Mouse (Mus musculus) midbrain, embryonic 10.5 days (tissue): Measurements from ENCODE around the gene Map2. TPM values are rescaled to one million over a fixed set of nuclear protein-coding genes. Genes with fewer than 3 reads are reported as not detected.
A peak's percentile ranks its signal among the peaks of the same experiment; 100 is the strongest.

Experiments
- DNase-seq: peaks from one replicate; pipeline ENCODE4 v3.0.0-alpha.2; 2017; ENCODE audit warnings: low spot score
- H3K27ac ChIP-seq: fragments of 300-500 bp; sonication (generic); replicated peaks from 2 replicates; pipeline ENCODE4 v1.5.1; 2016; ENCODE audit warnings: mild to moderate bottlenecking
- H3K27me3 ChIP-seq: fragments of 300-500 bp; sonication (generic); 2 replicates; pipeline ENCODE4 v1.6.1; 2016; ENCODE audit warnings: low read depth, mild to moderate bottlenecking; ENCODE audit not compliant: poor library complexity, severe bottlenecking
- H3K36me3 ChIP-seq: fragments of 300-500 bp; sonication (generic); 2 replicates; pipeline ENCODE4 v1.6.1; 2016; ENCODE audit warnings: mild to moderate bottlenecking, moderate library complexity
- H3K4me1 ChIP-seq: fragments of 300-500 bp; sonication (generic); 2 replicates; pipeline ENCODE4 v1.6.1; 2016
- H3K4me3 ChIP-seq: fragments of 300-500 bp; sonication (generic); 2 replicates; pipeline ENCODE4 v1.5.1; 2016; ENCODE audit warnings: mild to moderate bottlenecking, moderate library complexity
- H3K9me3 ChIP-seq: fragments of 300-500 bp; sonication (generic); replicated peaks from 2 replicates; pipeline ENCODE4 v1.6.1; 2016; ENCODE audit warnings: mild to moderate bottlenecking
- WGBS: fragments of 180-500 bp; shearing (Covaris S2); methylation state at CpG from one replicate; pipeline ENCODE4 v1.1.7; 2016; 5-methylcytosine and 5-hydroxymethylcytosine counted together
- polyA plus RNA-seq: library from polyadenylated mRNA; unstranded; fragments of >200 nt; fragmentation: Nextera tagmentation; extraction: Ambion mirVana; gene quantifications from 2 replicates; pipeline ENCODE4 v1.2.1, GENCODE M21; 2016

The Map2 gene
- polyA plus RNA-seq, 1 experiment from 2014 or later = 76.0 TPM

DNA sequence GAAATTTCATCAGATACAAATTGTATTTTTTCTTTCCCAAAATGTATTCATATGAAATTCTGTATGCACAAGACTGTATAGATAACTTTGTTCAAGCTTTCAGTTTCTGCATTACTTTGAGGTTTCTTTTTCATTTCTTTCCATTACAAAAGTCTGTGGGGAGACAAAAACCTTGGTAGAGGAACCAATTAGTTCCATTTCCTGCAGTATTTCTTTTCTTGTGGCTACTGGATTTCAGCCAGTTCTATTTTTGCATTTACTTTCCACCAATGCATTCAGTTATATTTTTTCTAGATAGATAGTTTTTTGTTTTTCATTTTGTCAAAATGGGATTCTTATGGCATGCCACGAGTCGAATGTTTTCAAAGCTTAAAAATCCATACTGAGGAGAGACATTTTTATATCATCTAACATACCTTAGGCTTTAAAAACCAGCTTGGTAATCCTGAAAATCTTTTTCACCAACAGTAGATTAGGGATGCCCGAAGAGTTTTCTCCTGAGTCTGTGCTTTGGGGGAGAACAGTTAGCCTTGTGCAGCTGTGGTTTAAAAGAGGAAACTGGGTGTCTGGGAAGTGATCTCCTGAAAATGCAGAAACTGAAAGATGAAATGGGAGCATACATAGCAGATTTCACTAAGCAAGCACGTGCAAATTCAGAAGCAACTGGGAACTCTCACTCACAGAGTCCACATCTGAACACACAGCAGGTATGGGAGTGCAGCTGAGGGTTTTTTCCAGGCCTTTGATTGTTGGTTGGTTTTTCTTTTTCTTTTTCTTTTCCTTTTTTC is 104.3 kb downstream of the Map2 start:
- Histone ChIP-seq H3K36me3 (peaks cover 3% of the 10 kb centered on the region), H3K9me3 (no peaks in the 10 kb centered on the region), H3K4me3 (no peak overlapping the region), H3K4me1 (no peaks in the 10 kb centered on the region; the same call in 1 of the 2 replicates), H3K27ac (no peak overlapping the region), H3K27me3 (no peaks in the 10 kb centered on the region)
- no peak for DNase-seq
- 86% methylated on average over 4 of the region's 4 CpGs for WGBS

DNA sequence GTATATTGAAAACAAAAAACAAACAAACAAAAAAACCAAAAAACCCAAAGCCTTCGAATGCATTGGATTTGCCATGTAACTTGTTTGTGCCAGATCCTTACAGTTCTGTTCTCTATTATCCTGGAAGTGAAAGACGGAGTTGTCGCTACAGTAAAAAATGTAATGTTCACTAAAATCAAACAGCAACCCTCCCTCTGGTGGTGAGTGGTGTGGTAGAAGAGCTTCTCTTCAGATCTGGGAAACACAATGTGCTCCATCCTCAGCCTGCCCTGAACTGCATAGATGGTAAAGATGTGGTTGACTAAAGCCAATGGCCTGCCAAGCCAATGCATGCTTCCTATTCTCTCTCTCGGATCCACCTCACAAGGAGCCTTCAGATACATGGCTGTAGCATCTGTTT is 105.1 kb downstream of the Map2 start:
- no peak for DNase-seq
- WGBS = 92% methylated on average over 4 of the region's 4 CpGs
- no peaks in the 10 kb centered on the region; the same call in 1 of the 2 replicates for H3K4me1 ChIP-seq

DNA sequence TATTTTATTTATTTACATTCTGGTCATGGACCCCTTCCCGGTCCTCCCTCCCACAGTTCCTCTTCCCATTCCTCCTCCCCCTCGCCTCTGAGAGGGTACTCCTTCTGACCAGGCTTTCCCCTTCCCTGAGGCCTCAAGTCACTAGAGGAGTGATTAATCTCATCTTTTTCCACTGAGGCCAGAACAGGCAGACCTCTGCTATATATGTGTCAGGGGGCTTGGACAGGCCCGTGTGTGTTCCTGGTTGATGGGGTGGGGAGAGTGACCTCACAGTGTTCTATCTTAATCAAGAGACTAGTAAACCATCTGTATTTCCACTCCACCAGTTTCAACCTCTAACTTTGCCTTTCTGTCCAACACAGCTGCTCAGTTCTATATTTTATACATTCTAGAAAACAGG is 107.4 kb downstream of the Map2 start:
- Histone ChIP-seq H3K4me1 (no peaks in the 10 kb centered on the region; the same call in 1 of the 2 replicates), H3K36me3 (peaks cover 3% of the 10 kb centered on the region), H3K9me3 (no peaks in the 10 kb centered on the region), H3K27ac (no peak overlapping the region), H3K4me3 (no peak overlapping the region), H3K27me3 (no peaks in the 10 kb centered on the region)
- 72% methylated on average over 3 of the region's 3 CpGs for WGBS
- DNase-seq = no peak

More for the DNA sequence above, 105.1 kb downstream of the Map2 start:
- no peaks in the 10 kb centered on the region for H3K9me3 ChIP-seq
- H3K36me3 ChIP-seq = peaks cover 3% of the 10 kb centered on the region
- H3K27ac ChIP-seq = no peak overlapping the region
- no peaks in the 10 kb centered on the region for H3K27me3 ChIP-seq
- no peak overlapping the region for H3K4me3 ChIP-seq

DNA sequence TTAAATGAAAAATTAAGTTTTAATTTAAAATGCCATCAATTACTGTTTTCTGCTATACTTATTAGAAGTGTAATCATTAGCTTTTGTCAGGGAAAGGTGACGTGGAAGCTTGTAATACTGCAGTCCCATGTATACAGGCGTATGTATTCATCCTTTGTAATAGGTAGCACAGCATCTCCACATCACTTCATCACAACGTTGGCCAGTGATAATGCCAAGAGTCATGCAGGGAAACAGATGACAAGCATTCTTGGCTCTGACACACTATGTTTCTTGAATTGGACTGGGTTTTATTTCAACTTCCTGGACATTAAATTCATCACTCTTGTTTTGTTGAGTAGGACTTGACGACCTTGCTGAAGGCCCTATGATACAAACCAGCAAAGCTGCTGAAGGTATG is 113.9 kb downstream of the Map2 start:
- WGBS = 88% methylated on average over 4 of the region's 4 CpGs

DNA sequence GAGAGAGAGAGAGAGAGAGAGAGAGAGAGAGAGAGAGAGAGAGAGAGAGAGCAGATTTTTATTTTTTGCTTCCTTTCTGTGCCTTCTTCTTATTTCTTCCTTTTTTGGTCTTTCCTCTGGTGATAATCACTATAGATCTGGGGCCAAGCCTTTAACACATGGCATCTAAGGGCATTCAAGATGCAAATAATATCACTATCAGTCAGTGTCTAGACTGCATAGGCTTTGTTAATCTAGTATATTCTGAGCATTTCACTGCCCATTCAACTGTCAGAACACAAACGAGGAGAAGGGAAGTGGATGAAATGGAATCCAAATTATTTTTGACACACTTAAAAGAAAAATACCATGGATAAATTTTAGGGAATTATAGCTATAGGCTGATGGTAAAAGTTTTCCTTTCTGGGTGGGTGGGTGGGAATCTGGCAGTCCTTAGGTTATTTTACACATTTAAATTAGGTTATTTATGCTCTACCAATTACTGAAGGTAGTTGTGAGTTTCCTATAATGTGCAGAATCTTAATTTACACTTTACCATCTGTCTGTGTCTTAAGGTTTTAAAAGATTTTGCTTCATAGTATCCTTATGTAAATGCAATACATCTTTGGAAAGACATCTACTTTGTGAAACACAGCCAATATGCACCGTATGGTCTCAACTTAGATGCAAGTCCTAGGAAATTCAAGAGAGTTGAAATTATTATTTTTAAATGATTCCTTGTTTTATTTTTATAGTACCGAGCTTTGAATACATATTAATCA is 117.2 kb downstream of the Map2 start:
- H3K4me1 ChIP-seq = no peaks in the 10 kb centered on the region
- no peaks in the 10 kb centered on the region for H3K36me3 ChIP-seq
- 90% methylated on average over 3 of the region's 3 CpGs for WGBS
- H3K27me3 ChIP-seq = no peaks in the 10 kb centered on the region
- DNase-seq = no peak
- H3K9me3 ChIP-seq = no peaks in the 10 kb centered on the region
- no peak overlapping the region for H3K4me3 ChIP-seq
- no peak overlapping the region for H3K27ac ChIP-seq

More for the DNA sequence above, 113.9 kb downstream of the Map2 start:
- Histone ChIP-seq H3K36me3 (no peaks in the 10 kb centered on the region), H3K4me3 (no peak overlapping the region), H3K27ac (no peak overlapping the region), H3K4me1 (no peaks in the 10 kb centered on the region), H3K27me3 (no peaks in the 10 kb centered on the region), H3K9me3 (no peaks in the 10 kb centered on the region)
- no peak for DNase-seq

DNA sequence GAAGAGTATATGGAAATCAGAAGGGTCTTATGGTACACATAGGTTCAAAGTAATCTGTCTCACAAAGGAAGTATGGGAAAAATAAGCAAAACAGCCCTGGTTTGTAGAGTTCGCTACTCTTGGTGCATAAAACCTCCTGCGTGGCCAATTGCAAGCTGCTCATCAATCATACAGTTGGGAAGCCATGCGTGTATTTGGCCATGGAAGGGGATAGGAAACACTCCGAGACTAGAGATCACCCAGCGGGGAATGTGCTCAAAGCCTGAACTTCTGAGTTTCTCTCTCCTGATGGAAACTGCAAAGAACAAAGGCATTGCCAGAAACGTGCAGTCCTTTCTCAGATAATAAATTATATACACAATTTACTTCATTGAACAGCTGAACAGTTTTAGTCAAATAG is 124.3 kb downstream of the Map2 start:
- no peak overlapping the region for H3K4me3 ChIP-seq
- WGBS = 87% methylated on average over 6 of the region's 6 CpGs
- no peaks in the 10 kb centered on the region for H3K27me3 ChIP-seq
- no peak for DNase-seq
- no peak overlapping the region for H3K27ac ChIP-seq
- H3K4me1 ChIP-seq = no peaks in the 10 kb centered on the region
- no peaks in the 10 kb centered on the region for H3K36me3 ChIP-seq
- no peaks in the 10 kb centered on the region for H3K9me3 ChIP-seq

DNA sequence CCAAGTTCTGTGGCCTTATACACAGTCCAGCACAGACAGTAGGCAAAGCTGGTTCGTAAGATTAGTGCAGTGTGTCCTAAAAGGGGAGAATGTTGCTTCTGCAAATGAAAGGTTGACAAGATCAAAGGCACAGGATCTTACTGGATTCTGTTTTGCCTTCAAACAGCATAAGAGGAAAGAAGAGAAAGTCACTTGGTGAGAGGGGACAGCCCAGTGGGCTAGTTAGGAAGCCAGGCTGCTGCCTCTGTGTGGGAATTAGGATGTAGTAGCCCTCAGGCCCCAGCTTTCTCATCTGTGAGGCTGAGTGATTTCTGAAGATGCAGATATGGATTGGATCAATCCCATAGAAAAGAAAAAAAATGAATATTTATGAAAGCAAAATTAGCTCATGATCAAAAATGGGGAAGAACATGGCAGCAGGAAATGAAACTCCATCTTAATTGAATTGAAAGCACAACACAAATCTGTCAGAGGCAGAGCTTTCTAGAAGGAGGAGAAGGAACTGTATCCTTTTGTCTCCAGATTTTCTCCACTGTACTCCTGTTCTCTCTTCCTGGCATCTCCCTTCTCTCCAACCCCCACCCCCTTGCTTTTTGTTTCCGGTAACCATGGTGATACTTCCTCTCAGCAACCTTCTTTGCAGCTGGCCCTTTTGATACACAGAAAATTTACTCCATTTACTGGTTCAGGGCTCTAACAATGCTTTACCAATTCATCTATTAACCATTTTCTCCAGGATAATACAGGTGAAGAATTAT is 145.5 kb downstream of the Map2 start:
- peak overlapping the region; percentile 64; the same call in 1 of the 2 replicates for H3K27ac ChIP-seq
- no peaks in the 10 kb centered on the region for H3K36me3 ChIP-seq
- DNase-seq = peak; percentile 33
- H3K4me1 ChIP-seq = peaks cover 31% of the 10 kb centered on the region
- H3K4me3 ChIP-seq = no peak overlapping the region
- H3K9me3 ChIP-seq = no peaks in the 10 kb centered on the region
- no peaks in the 10 kb centered on the region for H3K27me3 ChIP-seq
- WGBS = 64% methylated on average over 2 of the region's 2 CpGs

DNA sequence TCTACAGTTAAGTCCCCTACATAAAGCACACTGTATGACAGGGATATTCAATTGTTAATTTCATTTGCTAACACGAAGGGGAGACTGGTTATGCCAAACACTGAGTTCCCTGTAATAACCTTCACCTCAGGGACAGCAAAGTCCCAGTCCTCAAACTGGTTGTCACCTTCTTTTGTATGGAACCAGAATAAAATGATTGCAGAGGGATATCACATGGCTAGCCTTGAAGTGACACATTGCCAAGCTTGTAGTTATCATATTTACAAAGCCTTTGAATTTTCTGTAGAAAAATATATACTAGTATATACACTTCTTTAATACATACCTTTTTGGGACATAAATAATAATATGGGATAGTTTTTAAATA is 146.0 kb downstream of the Map2 start:
- Histone ChIP-seq H3K4me3 (no peak overlapping the region), H3K9me3 (no peaks in the 10 kb centered on the region), H3K27ac (peak overlapping the region; percentile 64; the same call in 1 of the 2 replicates), H3K4me1 (peaks cover 31% of the 10 kb centered on the region), H3K27me3 (no peaks in the 10 kb centered on the region), H3K36me3 (no peaks in the 10 kb centered on the region)
- no peak for DNase-seq
- WGBS = 47% methylated on average over 1 of the region's 1 CpGs

DNA sequence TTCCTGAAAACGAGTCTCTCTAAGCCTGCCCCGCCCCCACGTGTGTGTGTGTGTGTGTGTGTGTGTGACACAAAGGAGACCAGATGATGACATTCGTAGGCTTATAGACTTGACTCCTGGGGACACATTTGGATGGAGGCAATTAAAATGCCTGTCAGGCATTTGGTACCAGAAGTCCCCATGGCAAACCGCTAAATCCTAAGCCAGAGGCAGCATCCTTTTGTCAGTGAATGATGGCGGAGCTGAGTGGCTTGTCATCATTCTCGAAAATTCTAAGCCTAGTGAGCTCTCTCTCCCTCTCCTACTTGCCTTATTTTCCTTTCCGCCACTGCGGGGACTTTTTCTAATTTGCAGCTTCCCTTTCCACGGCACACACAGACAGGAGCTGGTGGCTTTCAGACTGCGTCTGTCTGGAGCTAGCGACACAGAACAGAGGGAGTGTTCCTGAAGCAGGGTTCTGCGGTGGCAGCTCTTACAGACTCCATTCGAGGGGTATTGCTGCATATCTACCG is 146.6 kb downstream of the Map2 start:
- WGBS = 38% methylated on average over 15 of the region's 15 CpGs
- H3K4me3 ChIP-seq = peak overlapping the region; percentile 47
- DNase-seq = peak; percentile 57
- peak overlapping the region; percentile 84 for H3K27ac ChIP-seq
- H3K27me3 ChIP-seq = no peaks in the 10 kb centered on the region
- H3K9me3 ChIP-seq = no peaks in the 10 kb centered on the region
- no peaks in the 10 kb centered on the region for H3K36me3 ChIP-seq
- H3K4me1 ChIP-seq = peaks cover 31% of the 10 kb centered on the region

DNA sequence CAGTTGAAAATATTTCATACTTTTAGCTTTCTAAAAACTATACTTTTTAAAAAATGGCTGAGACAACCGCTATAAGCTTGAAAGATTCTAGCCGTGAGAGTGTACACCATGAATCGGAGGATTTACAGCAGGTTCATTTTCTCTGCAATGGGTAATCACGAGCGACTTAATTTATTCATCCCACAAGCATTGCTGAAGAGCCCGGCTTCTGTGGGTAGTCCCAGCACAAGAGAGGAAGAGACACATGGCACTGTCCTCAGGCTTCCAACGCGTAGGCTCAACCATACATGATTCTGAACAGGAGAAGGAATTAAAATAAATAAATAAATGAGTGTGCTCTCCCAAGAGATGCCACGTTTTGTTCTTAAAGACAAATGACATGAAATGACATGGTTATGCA is 148.4 kb downstream of the Map2 start:
- Histone ChIP-seq H3K36me3 (no peaks in the 10 kb centered on the region), H3K27me3 (no peaks in the 10 kb centered on the region), H3K9me3 (no peaks in the 10 kb centered on the region), H3K27ac (no peak overlapping the region), H3K4me3 (peak overlapping the region; percentile 47; the same call in 1 of the 2 replicates), H3K4me1 (peaks cover 31% of the 10 kb centered on the region)
- WGBS = 84% methylated on average over 9 of the region's 9 CpGs
- DNase-seq = no peak

DNA sequence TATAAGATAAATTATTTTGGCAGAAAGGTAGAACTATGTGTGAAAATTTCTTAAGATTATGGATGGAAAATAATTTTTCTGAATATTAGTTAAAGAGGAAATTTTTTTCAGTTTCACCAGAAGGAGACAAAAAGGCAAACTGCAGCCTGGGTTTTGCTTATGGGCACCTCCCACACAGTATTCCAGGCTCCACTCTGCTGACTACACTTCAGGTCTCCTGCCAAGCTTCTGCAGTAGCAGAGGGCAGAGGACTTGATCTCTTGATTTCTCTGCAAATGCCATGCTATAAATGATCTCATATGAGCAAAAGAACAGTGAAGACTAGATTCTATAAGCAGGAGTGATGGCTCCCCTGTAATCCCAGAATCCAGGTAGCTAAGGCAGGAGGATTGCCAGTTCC is 149.9 kb downstream of the Map2 start:
- Histone ChIP-seq H3K36me3 (no peaks in the 10 kb centered on the region), H3K4me1 (peaks cover 31% of the 10 kb centered on the region), H3K27me3 (no peaks in the 10 kb centered on the region), H3K9me3 (no peaks in the 10 kb centered on the region), H3K4me3 (no peak overlapping the region; the same call in 1 of the 2 replicates), H3K27ac (no peak overlapping the region)
- DNase-seq = no peak

DNA sequence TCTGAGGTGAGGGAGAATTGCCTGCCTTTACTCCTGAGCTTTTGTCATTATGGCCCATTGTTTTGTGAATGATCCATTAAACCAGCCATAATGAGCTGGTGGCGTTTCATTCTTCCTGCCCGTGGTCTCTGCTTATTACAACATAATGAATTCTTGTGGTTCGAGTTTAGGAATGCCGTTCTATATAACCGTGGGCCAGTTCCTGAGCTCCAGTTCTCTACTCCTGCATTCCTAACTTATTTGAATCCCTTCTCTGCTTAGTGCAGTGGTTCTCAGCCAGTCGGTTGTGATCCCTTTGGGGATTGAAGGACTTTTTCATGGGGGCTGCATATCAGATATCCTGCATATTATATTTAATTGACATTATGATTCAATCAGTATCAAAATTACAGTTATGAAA is 153.9 kb downstream of the Map2 start:
- H3K4me3 ChIP-seq = no peak overlapping the region
- H3K27me3 ChIP-seq = no peaks in the 10 kb centered on the region
- H3K36me3 ChIP-seq = no peaks in the 10 kb centered on the region
- H3K27ac ChIP-seq = no peak overlapping the region
- 74% methylated on average over 6 of the region's 6 CpGs for WGBS
- no peak for DNase-seq
- H3K9me3 ChIP-seq = no peaks in the 10 kb centered on the region
- 0 out of 2 replicates have a peak, but pooled peaks cover 5% of the 10 kb centered on the region for H3K4me1 ChIP-seq
